Mouse (Mus musculus) kidney, postnatal 25 days (tissue): ENCODE data around the gene Zfp771.

ENCODE experiments used
- DNase-seq, 2 experiments: peaks; one replicate each; pipeline ENCODE4 v3.0.0; 2021; ENCODE audit warnings: mixed read lengths in 2 of 2

Zfp771 gene

GRCm38 (mm10) chr7:127287940-127288339 is 43.9 kb downstream of the Zfp771 start:
- DNase-seq = no peak

- no peak for DNase-seq
Measured at GRCm38 (mm10) chr7:127289306-127289705, 45.2 kb downstream of the Zfp771 start.

GRCm38 (mm10) chr7:127290142-127290541 is 46.1 kb downstream of the Zfp771 start:
- no peak for DNase-seq

- no peak for DNase-seq
Measured at GRCm38 (mm10) chr7:127296098-127296497, 52.0 kb downstream of the Zfp771 start, which contains the start of gene Itgal. Gene Itgal (plus strand): TSS chr7:127296260.

GRCm38 (mm10) chr7:127296786-127297555 is 52.9 kb downstream of the Zfp771 start:
- DNase-seq = no peak

- DNase-seq = no peak
Measured at GRCm38 (mm10) chr7:127297586-127298193, 53.6 kb downstream of the Zfp771 start.
